Mouse (Mus musculus) liver, adult 2 months (tissue): Measurements from ENCODE around the gene Gm17482. TPM values are rescaled to one million over a fixed set of nuclear protein-coding genes. Genes with fewer than 3 reads are reported as not detected.

Experiments used
- DNase-seq: peaks from one replicate; pipeline ENCODE4 v3.0.0-alpha.2; 2011; ENCODE audit warnings: low read depth, low spot score; ENCODE audit errors: extremely low read depth
- H3K27ac ChIP-seq: fragments of 200-500 bp; replicated peaks from 2 replicates; pipeline ENCODE4 v1.5.1; 2012; ENCODE audit warnings: low read depth, mild to moderate bottlenecking, control low read depth, inconsistent platforms, low read length; ENCODE audit not compliant: insufficient read depth
- H3K27me3 ChIP-seq: fragments of 200-500 bp; 2 replicates; pipeline ENCODE4 v1.6.1; 2012; ENCODE audit warnings: mild to moderate bottlenecking, moderate library complexity, low read length, inconsistent platforms; ENCODE audit not compliant: control insufficient read depth, insufficient read depth
- H3K36me3 ChIP-seq: fragments of 200-500 bp; 2 replicates; pipeline ENCODE4 v1.6.1; 2012; ENCODE audit warnings: low read length, inconsistent platforms; ENCODE audit not compliant: control insufficient read depth, insufficient read depth
- H3K4me1 ChIP-seq: fragments of 200-500 bp; 2 replicates; pipeline ENCODE4 v1.6.1; 2011; ENCODE audit warnings: low read length; ENCODE audit not compliant: control insufficient read depth, insufficient read depth
- H3K4me3 ChIP-seq: fragments of 200-500 bp; 2 replicates; pipeline ENCODE4 v1.5.1; 2011; ENCODE audit warnings: low read depth, mild to moderate bottlenecking, control low read depth, low read length, moderate library complexity; ENCODE audit not compliant: insufficient read depth
- H3K79me2 ChIP-seq: fragments of 200-500 bp; 2 replicates; pipeline ENCODE4 v1.6.1; 2012; ENCODE audit warnings: inconsistent platforms, mild to moderate bottlenecking, low read length, moderate library complexity; ENCODE audit not compliant: control insufficient read depth, insufficient read depth
- H3K9ac ChIP-seq: fragments of 200-500 bp; 2 replicates; pipeline ENCODE4 v1.6.1; 2012; ENCODE audit warnings: low read depth, mild to moderate bottlenecking, control low read depth, inconsistent platforms, low read length
- CTCF ChIP-seq: fragments of 200-500 bp; IDR thresholded peaks from 2 replicates; pipeline ENCODE4 v1.5.1; 2011; ENCODE audit warnings: low read depth, low read length, control low read depth
- POLR2A ChIP-seq: fragments of 200-500 bp; IDR thresholded peaks from 2 replicates; pipeline ENCODE4 v1.6.1; 2011; ENCODE audit warnings: low read length, control low read depth; ENCODE audit not compliant: insufficient read depth; ENCODE audit errors: extremely low read depth
- WGBS: fragments of 180-500 bp; shearing (Covaris S2); methylation state at CpG from one replicate; pipeline ENCODE4 v1.1.7; 2018; 5-methylcytosine and 5-hydroxymethylcytosine counted together
- polyA plus RNA-seq: library from polyadenylated mRNA; depleted of rRNA; stranded (reverse); fragments of >200 nt; gene quantifications from 2 replicates; pipeline ENCODE4 v1.2.3, GENCODE M21; 2012
- total RNA-seq: library from RNA; depleted of rRNA; stranded (reverse); fragments of >200 nt; gene quantifications from 2 replicates; pipeline ENCODE4 v1.2.3, GENCODE M21; 2014

The Gm17482 gene
- total and polyA plus RNA-seq, 2 experiments, result not detected

- H3K27ac ChIP-seq, result no peak overlapping the region
- no peak overlapping the region for H3K9ac ChIP-seq
- no peak overlapping the region for H3K4me3 ChIP-seq
- TF ChIP-seq CTCF, result no peak
- TF ChIP-seq POLR2A, result no peak
- H3K27me3 ChIP-seq, result peaks cover 4% of the 10 kb centered on the region; the same call in 1 of the 2 replicates
- DNase-seq, result no peak
- 93% methylated on average over 3 of the region's 3 CpGs for WGBS
- peaks cover 3% of the 10 kb centered on the region; the same call in 1 of the 2 replicates for H3K4me1 ChIP-seq
- no peaks in the 10 kb centered on the region for H3K36me3 ChIP-seq
- no peaks in the 10 kb centered on the region for H3K79me2 ChIP-seq
These were observed 28.0 kb downstream of the Gm17482 start for GRCm38 (mm10) chr6:115255171-115255570.

DNA sequence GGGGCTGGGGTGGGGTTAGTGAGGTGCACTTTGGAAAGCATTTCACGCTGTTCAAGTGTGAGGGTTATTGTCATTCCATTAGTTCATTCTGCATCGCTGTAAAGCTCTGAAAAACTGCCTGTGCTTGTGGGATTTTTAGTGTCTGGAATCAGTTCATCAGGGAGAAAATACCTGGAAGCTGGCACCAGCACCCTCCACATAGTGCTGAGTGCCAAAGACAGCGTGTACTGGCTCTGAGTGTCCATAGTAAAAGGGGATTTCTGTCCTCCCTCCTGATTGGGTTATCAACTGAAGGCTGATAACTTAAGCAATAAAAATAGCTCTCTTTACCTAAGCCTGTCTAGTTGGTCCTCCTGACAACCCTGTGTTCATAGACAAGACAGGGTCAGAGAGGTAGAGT is 33.4 kb downstream of the Gm17482 start:
- H3K4me3 ChIP-seq, result no peak overlapping the region
- no peaks in the 10 kb centered on the region for H3K79me2 ChIP-seq
- TF ChIP-seq CTCF (no peak), POLR2A (no peak)
- DNase-seq, result no peak
- no peak overlapping the region for H3K9ac ChIP-seq
- H3K27me3 ChIP-seq, result no peaks in the 10 kb centered on the region
- H3K36me3 ChIP-seq, result no peaks in the 10 kb centered on the region
- WGBS, result 82% methylated on average over 3 of the region's 3 CpGs
- no peaks in the 10 kb centered on the region for H3K4me1 ChIP-seq
- H3K27ac ChIP-seq, result no peak overlapping the region

DNA sequence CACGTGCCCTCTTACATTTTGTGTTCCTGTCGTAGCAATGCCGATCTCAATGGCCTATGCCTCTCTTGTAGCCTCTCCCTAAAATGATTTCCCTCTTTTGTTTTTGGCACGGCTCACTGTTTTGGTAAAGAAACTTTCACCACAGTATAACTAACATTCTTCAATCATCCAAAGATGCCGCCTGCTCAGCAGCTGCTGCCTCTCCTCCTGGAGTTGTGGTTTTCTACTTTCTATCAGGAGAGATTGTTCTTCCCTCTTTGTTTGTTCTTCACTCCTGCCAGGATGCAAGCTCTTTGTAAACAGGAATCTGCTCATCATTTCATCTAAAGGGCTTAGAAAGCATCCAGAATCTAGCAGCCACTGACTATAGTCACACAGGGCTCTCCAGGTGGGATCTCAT is 39.6 kb downstream of the Gm17482 start:
- H3K4me1 ChIP-seq, result no peaks in the 10 kb centered on the region
- no peak overlapping the region for H3K9ac ChIP-seq
- no peaks in the 10 kb centered on the region for H3K36me3 ChIP-seq
- DNase-seq, result no peak
- no peak overlapping the region for H3K27ac ChIP-seq
- H3K79me2 ChIP-seq, result no peaks in the 10 kb centered on the region
- no peaks in the 10 kb centered on the region for H3K27me3 ChIP-seq
- WGBS, result 83% methylated on average over 5 of the region's 5 CpGs
- no peak overlapping the region for H3K4me3 ChIP-seq
- TF ChIP-seq CTCF (no peak), POLR2A (no peak)

DNA sequence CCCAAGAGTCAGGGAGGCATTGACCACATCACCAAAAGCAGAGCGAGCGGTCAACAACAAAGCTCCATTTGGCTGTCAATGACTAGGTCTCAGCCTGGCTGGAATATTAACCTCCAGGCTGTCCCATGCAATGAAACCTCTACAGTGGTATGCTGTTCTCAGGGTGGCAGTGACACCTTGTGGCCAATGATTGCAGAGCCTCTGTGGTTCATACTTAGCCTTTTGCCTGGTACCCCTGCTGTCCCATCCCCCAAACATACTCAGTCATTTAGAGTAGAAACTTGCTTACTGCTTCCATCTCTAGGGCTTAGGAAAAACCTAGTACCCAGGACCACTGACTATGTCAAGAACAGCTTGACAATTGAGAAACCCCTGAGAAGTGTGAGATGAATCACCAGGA is 40.8 kb downstream of the Gm17482 start:
- peak; percentile 46 for DNase-seq
- H3K4me1 ChIP-seq, result no peaks in the 10 kb centered on the region
- TF ChIP-seq POLR2A (no peak), CTCF (peak; percentile 89)
- no peaks in the 10 kb centered on the region for H3K36me3 ChIP-seq
- no peaks in the 10 kb centered on the region for H3K79me2 ChIP-seq
- WGBS, result 59% methylated on average over 2 of the region's 2 CpGs
- no peak overlapping the region for H3K27ac ChIP-seq
- H3K9ac ChIP-seq, result no peak overlapping the region
- H3K27me3 ChIP-seq, result no peaks in the 10 kb centered on the region
- no peak overlapping the region for H3K4me3 ChIP-seq

DNA sequence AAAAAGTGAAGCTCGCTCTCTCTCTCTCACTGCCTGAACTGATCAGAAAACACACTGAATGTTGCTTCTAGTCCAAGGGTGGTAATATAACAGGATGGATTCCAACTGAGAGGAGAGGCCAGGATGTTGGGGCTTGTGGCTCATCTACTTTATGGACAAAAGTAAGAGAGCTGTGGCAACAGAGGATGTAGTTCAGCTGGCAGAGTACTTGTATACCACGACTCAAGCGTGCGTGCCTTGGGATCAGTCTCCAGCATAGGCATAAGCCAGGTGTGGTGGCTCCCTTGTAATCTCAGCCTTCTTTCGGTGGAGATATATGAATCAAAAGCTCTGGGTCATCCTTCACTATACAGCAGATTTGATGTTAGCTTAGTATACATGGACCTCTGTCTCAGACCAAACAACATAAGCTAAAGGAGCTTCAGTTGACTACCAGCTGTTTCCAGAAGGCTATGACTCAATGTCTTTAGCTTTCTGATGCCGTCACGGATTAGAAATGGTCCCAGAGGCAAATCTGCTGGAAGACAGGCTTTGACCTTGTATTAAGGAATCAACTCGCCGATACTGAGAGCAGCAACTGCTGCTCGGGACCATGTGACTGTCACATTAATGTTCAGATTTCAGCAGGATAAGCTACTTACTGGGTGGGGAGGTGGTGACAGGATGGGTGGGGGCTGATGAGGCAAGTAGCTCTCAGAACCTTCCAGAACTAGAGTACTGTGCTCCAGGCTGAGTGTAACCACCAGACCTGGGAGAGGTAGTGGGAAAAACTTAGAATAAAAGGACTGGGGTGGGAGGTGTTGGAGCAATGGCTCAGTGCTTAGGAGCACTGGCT is 41.6 kb downstream of the Gm17482 start:
- no peaks in the 10 kb centered on the region for H3K36me3 ChIP-seq
- no peak for DNase-seq
- WGBS, result 96% methylated on average over 10 of the region's 10 CpGs
- no peaks in the 10 kb centered on the region for H3K4me1 ChIP-seq
- H3K27me3 ChIP-seq, result no peaks in the 10 kb centered on the region
- no peak overlapping the region for H3K27ac ChIP-seq
- H3K4me3 ChIP-seq, result no peak overlapping the region
- no peak overlapping the region for H3K9ac ChIP-seq
- TF ChIP-seq CTCF, result no peak
- TF ChIP-seq POLR2A, result no peak
- H3K79me2 ChIP-seq, result no peaks in the 10 kb centered on the region

DNA sequence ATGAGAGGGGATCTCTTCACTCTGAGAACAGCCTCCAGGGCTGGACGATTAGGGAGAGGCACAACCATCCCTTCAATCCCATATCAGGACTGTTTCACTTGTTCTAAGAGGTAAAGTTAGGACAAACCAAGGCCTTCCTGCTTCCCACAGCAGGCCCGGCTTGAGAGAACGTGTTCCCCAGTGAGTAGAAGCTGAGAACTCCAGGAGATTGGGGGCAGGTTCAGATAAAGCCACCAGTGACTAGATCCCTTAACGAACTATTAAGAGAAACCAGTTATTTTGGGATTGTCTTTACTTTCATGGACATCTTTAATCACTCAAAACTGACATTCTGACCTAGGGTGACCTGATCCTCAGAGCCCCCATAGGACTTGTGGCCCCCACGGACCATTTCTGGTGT is 42.4 kb downstream of the Gm17482 start:
- Histone ChIP-seq H3K79me2 (no peaks in the 10 kb centered on the region), H3K9ac (no peak overlapping the region), H3K4me3 (no peak overlapping the region), H3K4me1 (no peaks in the 10 kb centered on the region), H3K27ac (no peak overlapping the region), H3K36me3 (no peaks in the 10 kb centered on the region), H3K27me3 (no peaks in the 10 kb centered on the region)
- TF ChIP-seq CTCF (no peak), POLR2A (no peak)
- no peak for DNase-seq
- WGBS, result 76% methylated on average over 5 of the region's 5 CpGs
